Mouse (Mus musculus) neural tube, embryonic 13.5 days (tissue): ENCODE measurements around the gene Myo9b. TPM values are rescaled to one million over a fixed set of nuclear protein-coding genes. Genes with fewer than 3 reads are reported as not detected.

Experiments used
- ATAC-seq: fragments of 200-750 bp; cut with Nextera tagmentation; 2 replicates; pipeline ENCODE4 v1.8.0; 2017; ENCODE audit warnings: low read depth, mild to moderate bottlenecking, moderate TSS enrichment, moderate library complexity
- H3K27ac ChIP-seq: fragments of 300-500 bp; sonication (generic); replicated peaks from 2 replicates; pipeline ENCODE4 v1.5.1; 2015; ENCODE audit warnings: moderate library complexity, mild to moderate bottlenecking, inconsistent platforms
- H3K27me3 ChIP-seq: fragments of 300-500 bp; sonication (generic); 2 replicates; pipeline ENCODE4 v1.6.1; 2015; ENCODE audit warnings: mild to moderate bottlenecking, inconsistent platforms
- H3K36me3 ChIP-seq: fragments of 300-500 bp; sonication (generic); 2 replicates; pipeline ENCODE4 v1.6.1; 2015; ENCODE audit warnings: mild to moderate bottlenecking, inconsistent platforms
- H3K4me1 ChIP-seq: fragments of 300-500 bp; sonication (generic); replicated peaks from 2 replicates; pipeline ENCODE4 v1.6.1; 2015; ENCODE audit warnings: inconsistent platforms
- H3K4me2 ChIP-seq: fragments of 300-500 bp; sonication (generic); 2 replicates; pipeline ENCODE4 v1.6.1; 2015; ENCODE audit warnings: inconsistent platforms, mild to moderate bottlenecking, moderate library complexity
- H3K4me3 ChIP-seq: fragments of 300-500 bp; sonication (generic); 2 replicates; pipeline ENCODE4 v1.5.1; 2015; ENCODE audit warnings: mild to moderate bottlenecking, inconsistent platforms
- H3K9ac ChIP-seq: fragments of 300-500 bp; sonication (generic); 2 replicates; pipeline ENCODE4 v1.6.1; 2015; ENCODE audit warnings: moderate library complexity, mild to moderate bottlenecking, inconsistent platforms
- H3K9me3 ChIP-seq: fragments of 300-500 bp; sonication (generic); 2 replicates; pipeline ENCODE4 v1.6.1; 2016; ENCODE audit warnings: inconsistent platforms
- whole genome bisulfite sequencing: fragments of 180-500 bp; shearing (Covaris S2); methylation state at CpG from one replicate; pipeline ENCODE4 v1.1.7; 2015; 5-methylcytosine and 5-hydroxymethylcytosine counted together
- polyA plus RNA-seq: library from polyadenylated mRNA; unstranded; fragments of >200 nt; fragmentation: Nextera tagmentation; extraction: Ambion mirVana; gene quantifications from 2 replicates; pipeline ENCODE4 v1.2.1, GENCODE M21; 2015

Myo9b gene
- polyA plus RNA-seq, 1 experiment from 2014 or later, result 17.9 TPM

GRCm38 (mm10) chr8:71396639-71397305 lies 124.3 kb downstream of the Myo9b start, which contains the start of gene Babam1:
Babam1 (plus strand) TSS chr8:71396861.
- Histone ChIP-seq H3K36me3 (peaks cover 24% of the 10 kb centered on the region), H3K27ac (peak within 1 kb of the TSS; percentile 64), H3K27me3 (no peaks in the 10 kb centered on the region), H3K4me2 (peak within 1 kb of the TSS; percentile 74), H3K9ac (peak within 1 kb of the TSS; percentile 82), H3K9me3 (no peaks in the 10 kb centered on the region), H3K4me1 (peaks cover 8% of the 10 kb centered on the region), H3K4me3 (peak within 1 kb of the TSS; percentile 83)
- ATAC-seq, result peak; percentile 98
- WGBS, result under 1% methylated on average over 34 of the region's 34 CpGs

DNA sequence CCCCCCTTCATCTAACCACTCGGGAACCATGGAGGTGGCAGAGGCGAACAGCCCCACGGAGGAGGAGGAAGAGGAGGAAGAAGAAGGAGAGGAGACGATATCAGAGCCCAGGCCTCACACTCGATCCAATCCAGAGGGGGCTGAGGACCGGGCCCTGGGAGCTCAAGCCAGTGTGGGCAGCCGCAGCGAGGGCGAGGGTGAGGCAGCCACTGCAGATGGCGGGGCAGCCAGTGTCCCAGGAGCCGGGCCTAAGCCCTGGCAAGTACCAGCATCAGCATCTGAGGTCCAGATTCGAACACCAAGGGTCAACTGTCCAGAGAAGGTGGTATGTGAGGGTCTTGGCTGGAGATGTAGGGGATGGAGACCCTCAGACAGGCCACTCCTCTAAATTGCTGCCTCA lies 125.2 kb downstream of the Myo9b start:
- peak overlapping the region; percentile 74 for H3K4me2 ChIP-seq
- 93% methylated on average over 12 of the region's 12 CpGs for WGBS
- H3K4me3 ChIP-seq, result peak overlapping the region; percentile 83
- H3K27me3 ChIP-seq, result no peaks in the 10 kb centered on the region
- H3K36me3 ChIP-seq, result peaks cover 24% of the 10 kb centered on the region
- no peak for ATAC-seq
- H3K9ac ChIP-seq, result peak overlapping the region; percentile 82
- H3K27ac ChIP-seq, result no peak overlapping the region
- peaks cover 8% of the 10 kb centered on the region for H3K4me1 ChIP-seq
- H3K9me3 ChIP-seq, result no peaks in the 10 kb centered on the region

- 99% methylated on average over 2 of the region's 2 CpGs for WGBS
- no peak overlapping the region for H3K4me2 ChIP-seq
- H3K4me3 ChIP-seq, result no peak overlapping the region
- ATAC-seq, result no peak
- H3K9me3 ChIP-seq, result no peaks in the 10 kb centered on the region
- H3K27me3 ChIP-seq, result no peaks in the 10 kb centered on the region
- H3K36me3 ChIP-seq, result peaks cover 24% of the 10 kb centered on the region
- no peak overlapping the region for H3K9ac ChIP-seq
- no peak overlapping the region for H3K27ac ChIP-seq
- H3K4me1 ChIP-seq, result peaks cover 16% of the 10 kb centered on the region
These were observed 128.3 kb downstream of the Myo9b start for GRCm38 (mm10) chr8:71400826-71401225.

DNA sequence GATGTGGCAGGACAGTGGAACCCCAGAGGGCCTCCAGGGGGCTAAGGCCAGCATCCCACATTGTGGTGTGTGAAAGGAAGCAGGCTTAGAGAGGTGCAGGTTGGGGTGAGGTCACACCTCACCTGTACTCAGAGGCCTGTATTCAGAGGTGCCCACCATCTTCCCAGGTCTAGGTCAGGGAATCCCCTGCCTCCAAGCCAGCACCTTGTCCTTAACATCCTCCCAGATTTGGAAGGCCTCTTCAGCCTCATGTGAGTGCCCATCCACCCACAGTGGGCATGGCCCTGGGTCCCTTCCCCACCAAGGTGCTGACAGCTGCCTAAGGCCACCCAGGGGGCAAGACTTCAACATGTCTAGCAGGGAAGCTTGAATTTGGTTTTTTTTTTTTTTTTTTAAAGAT lies 128.9 kb downstream of the Myo9b start:
- peaks cover 24% of the 10 kb centered on the region for H3K36me3 ChIP-seq
- H3K9ac ChIP-seq, result no peak overlapping the region
- H3K27me3 ChIP-seq, result no peaks in the 10 kb centered on the region
- no peak overlapping the region for H3K27ac ChIP-seq
- ATAC-seq, result no peak
- H3K4me3 ChIP-seq, result no peak overlapping the region
- peaks cover 23% of the 10 kb centered on the region for H3K4me1 ChIP-seq
- H3K9me3 ChIP-seq, result no peaks in the 10 kb centered on the region
- H3K4me2 ChIP-seq, result no peak overlapping the region

- H3K4me1 ChIP-seq, result peaks cover 28% of the 10 kb centered on the region
- H3K9ac ChIP-seq, result no peak overlapping the region
- WGBS, result 85% methylated on average over 9 of the region's 9 CpGs
- peaks cover 24% of the 10 kb centered on the region for H3K36me3 ChIP-seq
- H3K27me3 ChIP-seq, result no peaks in the 10 kb centered on the region
- H3K4me3 ChIP-seq, result no peak overlapping the region
- ATAC-seq, result no peak
- H3K4me2 ChIP-seq, result no peak overlapping the region
- H3K9me3 ChIP-seq, result no peaks in the 10 kb centered on the region
- no peak overlapping the region for H3K27ac ChIP-seq
These were observed 130.0 kb downstream of the Myo9b start for GRCm38 (mm10) chr8:71402446-71402964.

DNA sequence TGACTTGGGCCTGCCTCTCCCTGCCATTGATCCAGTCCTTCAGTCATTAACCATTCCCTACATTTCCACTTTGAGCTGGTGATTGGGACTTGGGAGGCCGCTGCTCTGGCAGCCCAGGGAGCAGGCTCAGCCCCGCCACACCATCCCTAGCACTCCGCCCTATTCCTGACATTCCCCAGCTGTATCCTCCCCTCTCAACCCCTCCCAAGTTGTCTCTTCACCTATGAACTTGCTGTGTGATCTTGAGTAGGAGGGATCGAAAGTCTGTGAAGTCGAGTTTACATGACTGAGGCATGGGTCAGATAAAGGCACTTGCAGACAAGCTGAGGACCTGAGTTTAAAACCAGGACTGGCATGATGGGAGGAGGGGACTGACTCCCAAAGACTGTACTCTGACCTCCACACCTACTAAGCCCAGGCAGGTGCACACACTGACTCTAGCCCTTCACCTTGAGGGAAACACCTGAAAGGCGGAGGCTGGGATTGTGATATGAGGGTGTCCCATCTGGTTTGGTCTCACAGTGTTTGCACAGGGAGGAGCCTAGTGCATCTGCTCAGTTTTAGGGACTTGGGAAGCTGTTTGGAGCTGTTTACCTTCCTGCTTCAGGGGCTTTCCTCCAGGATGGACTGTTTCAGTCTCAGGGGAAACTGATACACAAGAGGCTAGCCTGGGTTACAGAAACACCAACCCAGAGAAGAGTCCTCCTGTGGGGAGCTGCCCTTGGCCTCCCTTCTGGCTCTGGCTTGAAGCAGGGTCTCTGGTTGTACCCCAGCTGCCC lies 130.8 kb downstream of the Myo9b start:
- Histone ChIP-seq H3K27me3 (no peaks in the 10 kb centered on the region), H3K27ac (no peak overlapping the region), H3K36me3 (peaks cover 21% of the 10 kb centered on the region), H3K4me3 (no peak overlapping the region), H3K9ac (no peak overlapping the region), H3K4me1 (peaks cover 24% of the 10 kb centered on the region), H3K9me3 (no peaks in the 10 kb centered on the region), H3K4me2 (no peak overlapping the region)
- ATAC-seq, result no peak
- WGBS, result 85% methylated on average over 6 of the region's 6 CpGs

- Histone ChIP-seq H3K9me3 (no peaks in the 10 kb centered on the region), H3K4me2 (no peak overlapping the region), H3K4me1 (peaks cover 24% of the 10 kb centered on the region), H3K36me3 (peaks cover 19% of the 10 kb centered on the region), H3K27me3 (no peaks in the 10 kb centered on the region), H3K9ac (no peak overlapping the region), H3K27ac (no peak overlapping the region), H3K4me3 (no peak overlapping the region)
- no peak for ATAC-seq
- WGBS, result 91% methylated on average over 8 of the region's 8 CpGs
These were observed 131.5 kb downstream of the Myo9b start for GRCm38 (mm10) chr8:71404011-71404410.

DNA sequence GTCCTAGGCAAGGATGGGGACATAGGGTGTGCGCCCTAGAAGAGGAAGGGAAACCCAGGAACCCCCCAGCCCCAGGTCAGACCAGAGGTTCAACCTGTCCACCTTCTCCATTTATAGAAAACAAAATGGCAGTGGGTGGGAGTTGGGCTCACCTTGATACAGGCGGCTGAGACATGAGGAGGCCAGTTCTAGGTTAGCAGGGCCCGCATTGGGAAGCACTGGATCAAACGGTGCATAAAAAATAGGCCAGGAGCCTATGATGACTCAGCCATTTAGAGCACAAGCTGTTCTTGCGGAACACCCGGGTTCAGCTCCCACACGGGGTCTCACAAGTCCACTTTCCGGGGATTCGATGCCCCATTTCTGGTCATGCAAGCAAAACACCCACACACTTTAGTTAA lies 132.4 kb downstream of the Myo9b start:
- Histone ChIP-seq H3K36me3 (peaks cover 10% of the 10 kb centered on the region), H3K9me3 (no peaks in the 10 kb centered on the region), H3K4me1 (peaks cover 24% of the 10 kb centered on the region), H3K4me2 (peak overlapping the region; percentile 82; the same call in 1 of the 2 replicates), H3K4me3 (no peak overlapping the region), H3K27ac (no peak overlapping the region), H3K9ac (no peak overlapping the region), H3K27me3 (no peaks in the 10 kb centered on the region)
- 86% methylated on average over 9 of the region's 9 CpGs for WGBS
- ATAC-seq, result no peak

- 0 out of 2 replicates have a peak within 1 kb of the TSS, but pooled peaks have one; percentile 28 for H3K27ac ChIP-seq
- H3K4me3 ChIP-seq, result peak within 1 kb of the TSS; percentile 42
- H3K9ac ChIP-seq, result peak within 1 kb of the TSS; percentile 60
- H3K4me1 ChIP-seq, result peaks cover 24% of the 10 kb centered on the region
- no peaks in the 10 kb centered on the region for H3K27me3 ChIP-seq
- 17% methylated on average over 33 of the region's 33 CpGs for WGBS
- ATAC-seq, result peak; percentile 85
- peak within 1 kb of the TSS; percentile 82 for H3K4me2 ChIP-seq
- peaks cover 8% of the 10 kb centered on the region for H3K36me3 ChIP-seq
- no peaks in the 10 kb centered on the region for H3K9me3 ChIP-seq
These were observed 133.0 kb downstream of the Myo9b start, which contains the start of gene Ankle1 for GRCm38 (mm10) chr8:71405401-71406098. Ankle1 (plus strand) TSS chr8:71406010.

DNA sequence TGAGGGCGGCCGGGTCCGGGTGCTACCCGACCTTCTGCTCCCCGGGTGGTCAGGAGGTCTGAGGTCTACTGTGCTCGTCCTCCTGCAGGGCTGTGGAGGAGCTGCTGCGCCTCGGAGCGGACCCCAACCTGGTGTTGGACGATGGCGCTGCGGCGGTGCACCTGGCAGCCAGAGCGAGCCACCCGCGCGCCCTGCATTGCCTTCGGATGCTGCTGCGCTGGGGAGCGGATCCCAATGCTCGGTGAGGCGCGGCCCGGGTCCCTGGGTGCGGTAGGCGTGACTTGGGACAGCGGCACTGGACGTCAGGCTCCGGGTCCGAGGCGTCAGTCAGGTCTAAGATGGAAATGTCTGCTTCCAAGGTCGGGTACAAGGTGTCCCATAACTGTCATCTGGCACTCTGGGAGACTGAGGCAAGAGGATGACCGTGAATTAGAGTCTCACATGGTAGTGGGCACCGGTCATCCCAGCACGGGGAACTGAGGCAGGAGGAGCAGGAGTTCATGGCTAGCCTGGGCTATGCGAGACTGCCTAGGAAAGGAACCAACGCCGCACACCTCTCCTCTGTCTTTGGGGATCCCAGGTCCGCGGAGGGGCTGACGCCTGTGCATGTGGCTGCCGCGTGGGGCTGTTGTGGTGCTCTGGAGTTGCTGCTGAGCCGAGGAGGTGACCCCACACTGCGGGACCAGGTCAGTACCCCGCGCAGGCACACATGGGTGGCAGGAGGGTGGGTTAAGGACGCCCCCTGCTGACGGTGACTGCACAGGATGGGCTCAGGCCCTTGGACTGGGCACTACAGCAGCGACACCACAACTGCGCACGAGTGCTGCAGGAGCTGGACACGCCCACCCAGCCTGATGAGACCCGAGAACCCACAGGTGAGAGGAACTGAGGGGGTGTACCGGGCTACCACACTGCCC lies 133.8 kb downstream of the Myo9b start:
- peaks cover 24% of the 10 kb centered on the region for H3K4me1 ChIP-seq
- peak overlapping the region; percentile 42 for H3K4me3 ChIP-seq
- H3K36me3 ChIP-seq, result peaks cover 5% of the 10 kb centered on the region; the same call in 1 of the 2 replicates
- H3K27me3 ChIP-seq, result no peaks in the 10 kb centered on the region
- H3K4me2 ChIP-seq, result peak overlapping the region; percentile 82
- peak overlapping the region; percentile 60 for H3K9ac ChIP-seq
- no peaks in the 10 kb centered on the region for H3K9me3 ChIP-seq
- ATAC-seq, result peak; percentile 72
- H3K27ac ChIP-seq, result no peak overlapping the region
- under 1% methylated on average over 55 of the region's 55 CpGs for WGBS

- H3K9ac ChIP-seq, result no peak overlapping the region
- no peak overlapping the region for H3K4me2 ChIP-seq
- no peaks in the 10 kb centered on the region for H3K9me3 ChIP-seq
- no peaks in the 10 kb centered on the region for H3K27me3 ChIP-seq
- H3K4me3 ChIP-seq, result no peak overlapping the region
- 94% methylated on average over 14 of the region's 14 CpGs for WGBS
- no peak overlapping the region for H3K27ac ChIP-seq
- H3K36me3 ChIP-seq, result peaks cover 5% of the 10 kb centered on the region; the same call in 1 of the 2 replicates
- ATAC-seq, result no peak
- peaks cover 24% of the 10 kb centered on the region for H3K4me1 ChIP-seq
These were observed 134.9 kb downstream of the Myo9b start for GRCm38 (mm10) chr8:71407441-71407840.
